Mouse (Mus musculus): ENCODE results near the gene Wwox.

The Wwox gene

DNA sequence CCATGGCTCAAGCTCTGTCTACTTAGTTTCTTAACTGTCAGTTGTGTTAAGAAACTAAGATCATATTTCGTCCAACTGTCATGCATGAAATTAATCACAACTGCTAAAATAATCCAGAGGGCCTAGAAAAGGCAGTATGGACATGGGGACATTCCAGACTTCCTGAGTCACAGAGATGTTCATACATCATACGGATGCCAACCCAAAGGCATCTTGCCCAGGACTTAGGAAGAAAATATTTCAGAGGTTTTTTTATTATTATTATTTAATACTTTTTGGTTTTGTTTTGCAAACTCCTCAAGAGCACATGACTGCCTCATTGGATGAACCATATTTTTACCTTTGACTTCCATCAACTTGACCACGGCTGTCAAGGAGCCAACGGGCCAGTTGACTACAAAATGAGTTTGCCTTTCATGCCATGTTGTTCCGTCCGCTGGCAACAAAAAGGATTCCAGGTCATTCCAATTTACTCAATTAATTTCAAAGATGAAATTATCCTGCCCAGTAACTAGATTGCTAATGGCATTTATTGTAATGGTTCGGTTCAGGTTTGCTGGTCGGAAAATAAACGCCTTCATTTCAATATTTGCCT is 367.5 kb downstream of the Wwox start:
- DNase-seq (ENCODE audit: low spot score in 2 of 2): no peak

DNA sequence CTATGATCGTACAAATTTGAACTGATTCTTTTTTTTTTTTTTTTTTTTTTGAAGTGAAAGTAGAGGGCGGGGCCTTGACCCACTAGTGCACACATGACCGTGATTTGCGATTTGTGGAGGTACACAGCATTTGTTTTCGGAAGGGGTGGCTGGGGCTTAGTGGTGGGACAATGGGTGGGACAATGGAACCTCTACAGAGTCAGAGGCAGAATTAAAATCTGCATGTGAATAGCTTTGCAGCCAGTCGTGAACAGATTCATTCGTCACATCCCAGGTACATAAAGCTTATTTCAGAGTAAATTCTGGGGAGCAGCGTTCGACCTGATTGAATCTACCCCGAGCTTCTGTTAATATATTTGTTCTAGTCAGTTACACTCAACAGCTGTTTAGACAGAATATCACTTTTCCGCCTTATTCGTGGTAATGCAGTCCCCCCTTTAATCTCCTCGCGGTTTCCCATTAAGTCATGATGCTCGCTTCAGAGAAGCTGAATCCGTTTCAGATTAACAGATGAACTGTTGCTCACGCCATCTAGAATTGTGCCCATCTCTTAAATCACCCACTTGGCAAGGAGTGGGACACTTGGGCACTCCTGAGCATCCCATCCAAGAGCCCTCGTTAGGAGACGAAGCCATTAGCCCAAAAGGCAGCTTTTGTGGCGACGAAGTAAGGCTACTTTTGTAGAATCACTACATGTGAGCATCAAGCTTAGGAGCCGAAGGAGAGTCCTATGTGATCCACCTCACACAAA is 368.4 kb downstream of the Wwox start:
- no peak for DNase-seq (ENCODE audit: low spot score in 2 of 2)

DNA sequence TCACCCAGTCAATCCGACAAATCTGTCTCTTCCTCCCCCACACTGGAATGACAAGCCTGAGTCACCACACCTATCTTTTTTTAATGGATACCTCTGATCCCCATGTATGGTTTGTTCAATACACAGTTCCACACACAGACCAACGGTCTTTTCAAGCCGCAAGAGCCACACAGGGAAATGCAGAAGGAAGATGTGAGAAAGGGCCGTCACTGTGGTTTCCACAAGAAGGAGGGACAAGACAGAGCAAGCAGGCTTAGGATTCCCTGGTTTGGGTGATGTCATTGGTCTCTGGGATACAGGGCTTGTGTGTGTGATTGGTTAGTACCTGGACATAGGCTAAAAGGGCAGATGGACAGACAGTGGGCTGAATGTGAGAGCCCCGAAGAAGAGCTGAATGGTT is 371.0 kb downstream of the Wwox start:
- no peak for DNase-seq (ENCODE audit: low spot score in 2 of 2)

DNA sequence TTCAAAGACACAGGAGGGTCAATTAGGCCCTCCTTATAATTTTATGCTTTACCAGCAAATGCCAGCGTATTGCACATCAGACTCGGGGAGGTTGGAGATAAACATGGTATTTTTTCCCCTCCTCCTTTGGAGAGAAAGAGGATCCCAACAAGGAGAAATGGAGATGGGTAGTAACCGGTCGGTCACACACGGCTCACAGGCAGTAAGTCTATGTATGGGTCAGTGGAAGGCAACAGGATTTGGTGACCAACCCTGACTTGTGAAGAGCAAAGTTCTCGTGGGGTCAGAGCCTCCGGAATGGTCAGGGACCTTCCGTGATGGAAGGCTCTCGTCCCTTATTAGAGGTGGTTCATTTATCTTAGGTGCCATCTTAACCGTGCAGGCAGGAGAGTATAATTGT is 374.4 kb downstream of the Wwox start:
- no peak for DNase-seq (ENCODE audit: low spot score in 2 of 2)

DNA sequence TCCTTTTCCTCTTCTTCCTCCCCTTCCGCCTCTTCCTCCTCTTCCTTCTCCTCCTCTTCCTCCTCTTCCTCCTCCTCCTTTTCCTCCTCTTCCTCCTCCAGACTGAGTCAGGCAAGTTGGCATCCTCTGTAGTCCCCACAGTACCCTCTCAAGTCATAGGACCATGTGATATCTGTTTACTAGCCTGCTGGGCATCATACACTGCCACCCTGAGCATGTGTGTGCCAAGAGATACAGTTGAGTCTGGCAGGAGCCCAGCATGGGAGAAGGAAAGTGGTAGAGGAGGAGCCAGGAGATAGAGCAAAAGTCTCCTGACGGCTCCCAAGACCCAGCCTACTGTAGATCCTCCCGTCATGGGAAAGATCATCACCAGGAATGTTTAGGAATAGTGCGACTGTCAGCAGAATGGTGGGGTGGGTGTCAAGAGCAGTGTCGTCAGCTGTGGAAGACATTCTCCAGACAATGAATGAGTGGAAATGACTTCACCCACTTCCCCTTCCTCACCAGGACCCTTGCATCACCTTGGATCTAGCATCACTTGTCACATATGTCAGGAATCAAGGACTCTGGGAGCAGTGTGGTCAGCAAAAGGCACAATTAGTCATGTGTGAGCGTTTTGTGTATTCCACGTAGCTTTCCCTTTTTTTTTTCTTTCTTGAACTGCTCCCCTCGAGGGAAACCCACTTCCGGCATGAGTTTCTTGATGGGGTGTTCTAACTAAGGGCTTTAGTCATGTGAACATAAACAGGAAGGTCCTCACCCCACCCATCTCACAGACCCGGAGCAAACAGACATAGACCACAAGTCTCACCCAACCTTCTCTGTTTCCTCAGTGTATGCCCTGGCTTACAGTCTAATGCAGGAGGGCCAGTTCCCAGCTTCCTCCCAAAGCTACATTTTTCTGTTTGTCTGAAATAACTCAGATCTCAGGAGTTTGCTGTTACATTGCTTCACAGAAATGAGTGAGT is 375.6 kb downstream of the Wwox start:
- DNase-seq (ENCODE audit: low spot score in 2 of 2): peak; percentile 73 to 75

DNA sequence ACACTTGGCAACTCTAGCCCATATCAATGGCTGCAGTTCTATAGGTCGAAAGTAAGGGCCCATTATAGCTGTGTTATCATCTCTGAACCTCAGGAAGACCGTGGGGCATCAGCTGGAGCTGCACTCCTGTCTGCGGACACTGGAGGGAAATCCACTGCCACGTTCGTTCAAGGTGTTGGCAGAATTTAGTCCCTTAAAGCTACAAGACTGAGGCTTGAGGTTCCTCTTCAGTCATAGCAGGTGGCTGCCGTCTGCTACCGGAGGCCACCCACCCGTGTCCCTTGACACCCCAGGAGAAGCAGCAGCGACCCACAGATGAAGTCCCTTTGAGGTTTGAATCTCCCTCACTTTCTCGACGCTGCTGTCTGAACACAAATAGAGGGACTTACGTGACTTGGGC is 376.9 kb downstream of the Wwox start:
- DNase-seq (ENCODE audit: low spot score in 2 of 2): peak; percentile 73 to 74

DNA sequence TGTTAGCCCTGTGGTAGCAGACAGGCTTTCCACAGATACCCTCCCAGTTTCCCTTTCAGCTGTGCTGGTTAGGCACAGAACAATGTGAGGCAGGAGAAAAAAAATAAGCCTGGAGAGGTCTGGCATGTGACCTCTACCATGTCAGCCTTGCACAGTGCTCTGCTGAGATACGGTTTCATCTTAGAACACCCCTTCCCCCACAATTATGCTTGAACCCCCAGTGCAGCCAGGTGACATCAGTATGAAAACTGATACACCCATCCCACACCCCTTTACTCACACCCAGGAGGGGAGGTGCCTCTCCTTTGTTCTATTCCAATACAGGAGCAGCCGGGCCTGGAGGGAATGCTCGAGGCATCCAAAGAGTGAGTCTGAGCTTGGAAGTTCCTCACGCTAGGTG is 377.5 kb downstream of the Wwox start:
- DNase-seq (ENCODE audit: low spot score in 2 of 2): no peak

DNA sequence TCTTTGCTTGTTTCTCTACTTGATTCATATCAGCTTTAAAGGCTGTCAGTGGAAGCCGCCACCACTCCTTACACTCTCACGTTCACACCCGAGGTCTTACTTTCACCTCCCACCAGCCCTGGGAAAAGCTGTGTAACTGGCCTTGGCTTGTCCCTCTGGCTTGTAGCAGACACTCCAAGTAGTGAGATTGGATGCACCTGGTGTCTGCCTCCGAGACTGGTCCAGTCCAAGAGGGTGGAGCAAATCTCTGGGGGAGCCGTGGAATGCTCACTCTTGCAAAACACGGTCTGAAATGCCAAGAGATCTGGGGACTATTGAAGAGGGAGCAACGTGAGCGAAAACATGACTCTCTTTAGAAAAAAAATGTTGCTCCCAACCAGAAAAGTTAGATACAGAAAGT is 382.1 kb downstream of the Wwox start:
- DNase-seq (ENCODE audit: low spot score in 2 of 2): no peak

DNA sequence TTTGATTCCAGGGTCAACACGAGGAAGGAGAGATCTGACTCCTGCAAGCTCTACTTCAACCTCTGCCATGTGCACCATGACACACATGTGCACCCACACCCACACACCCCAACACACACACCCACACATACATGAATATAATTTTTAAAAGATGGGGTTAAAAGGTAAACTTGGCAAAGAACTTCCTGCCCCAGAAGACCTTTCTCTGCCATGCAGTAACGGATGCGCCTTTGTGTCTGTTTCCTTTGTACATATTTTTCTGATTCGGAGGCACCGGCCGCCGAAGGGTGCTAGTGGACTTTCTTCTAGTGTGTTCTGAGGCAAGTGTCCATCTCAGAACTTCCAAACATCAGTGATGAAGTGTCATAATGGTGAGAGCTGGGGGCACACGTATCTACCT is 386.0 kb downstream of the Wwox start:
- no peak for DNase-seq (ENCODE audit: low spot score in 2 of 2)

DNA sequence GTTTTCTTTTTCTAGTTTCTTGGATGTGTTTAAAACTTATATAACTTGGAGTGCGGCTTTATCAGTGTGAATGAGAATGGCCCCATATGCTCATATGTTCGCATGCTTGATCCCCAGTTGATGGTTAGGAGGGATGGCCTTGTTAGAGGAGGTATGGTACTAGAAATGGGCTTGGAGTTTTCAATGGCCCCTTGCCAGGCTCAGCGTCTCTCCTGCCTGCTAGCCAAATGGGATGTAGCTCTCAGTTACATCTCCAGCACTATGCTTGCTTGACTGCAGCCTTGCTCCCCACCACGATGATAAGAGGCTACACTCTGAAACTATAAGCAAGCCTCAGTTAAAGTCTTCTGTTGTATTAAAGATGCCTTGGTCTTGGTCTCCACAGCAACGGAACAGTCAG is 387.5 kb downstream of the Wwox start:
- no peak for DNase-seq (ENCODE audit: low spot score in 2 of 2)

DNA sequence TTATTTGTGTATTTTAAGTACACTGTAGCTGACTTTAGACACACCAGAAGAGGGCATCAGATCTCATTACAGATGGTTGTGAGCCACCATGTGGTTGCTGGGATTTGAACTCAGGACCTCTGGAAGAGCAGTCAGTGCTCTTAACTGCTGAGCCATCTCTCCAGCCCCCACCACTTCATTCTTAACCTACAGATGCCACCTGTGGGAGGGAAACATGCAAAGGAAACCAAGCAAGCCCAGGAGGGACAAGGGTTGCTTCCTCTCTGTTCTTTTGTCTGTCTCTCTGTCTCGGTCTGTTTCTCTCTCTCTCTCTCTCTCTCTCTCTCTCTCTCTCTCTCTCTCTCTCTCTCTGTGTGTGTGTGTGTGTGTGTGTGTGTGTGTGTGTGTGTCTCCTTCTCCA is 388.4 kb downstream of the Wwox start:
- peak; percentile 48 to 52 for DNase-seq (ENCODE audit: low spot score in 2 of 2)

DNA sequence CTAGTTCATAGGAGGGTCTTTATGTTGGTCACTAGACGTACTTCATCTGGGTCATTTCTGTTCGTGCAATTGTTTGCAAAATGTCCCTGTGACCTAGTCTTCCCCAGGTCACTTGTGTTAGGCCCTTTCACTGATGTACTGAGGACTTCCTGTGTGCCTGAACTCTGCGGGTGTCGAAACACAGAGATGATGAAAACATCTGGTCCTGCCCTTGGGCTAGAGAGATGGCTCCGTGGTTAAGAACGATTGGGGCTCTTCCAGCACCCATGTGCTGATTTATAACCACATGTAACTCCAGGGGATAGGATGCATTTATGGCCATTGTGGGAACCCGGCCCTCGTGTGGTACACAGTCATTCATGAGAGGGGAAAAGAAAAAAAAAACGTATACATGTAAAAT is 392.1 kb downstream of the Wwox start:
- no peak for DNase-seq (ENCODE audit: low spot score in 2 of 2)

DNA sequence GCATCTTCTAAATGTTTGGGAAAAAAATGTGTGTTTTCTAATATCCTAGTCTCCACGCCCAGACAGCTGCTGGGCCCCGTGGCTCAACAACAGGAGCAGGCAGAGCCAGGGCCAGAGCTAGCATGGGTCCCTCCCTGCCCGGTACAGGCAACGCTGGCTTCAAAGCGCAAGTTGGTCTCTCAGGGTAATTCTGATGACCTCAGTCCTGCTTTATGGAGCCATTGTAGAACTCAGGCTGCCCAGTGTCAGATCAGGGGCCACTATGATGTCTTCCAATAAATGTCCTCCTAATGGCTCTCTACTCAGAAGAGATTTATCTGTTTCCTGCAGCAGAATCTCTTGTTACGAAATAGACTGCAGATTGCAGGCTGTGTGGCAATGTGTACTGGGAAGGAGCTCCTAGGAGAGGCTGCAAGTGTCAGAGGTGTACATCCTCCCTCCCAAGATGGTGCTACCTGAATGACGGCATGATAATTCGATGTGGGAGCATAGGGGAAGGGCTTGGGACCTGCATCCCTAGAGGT is 392.9 kb downstream of the Wwox start:
- DNase-seq (ENCODE audit: low spot score in 2 of 2): no peak

DNA sequence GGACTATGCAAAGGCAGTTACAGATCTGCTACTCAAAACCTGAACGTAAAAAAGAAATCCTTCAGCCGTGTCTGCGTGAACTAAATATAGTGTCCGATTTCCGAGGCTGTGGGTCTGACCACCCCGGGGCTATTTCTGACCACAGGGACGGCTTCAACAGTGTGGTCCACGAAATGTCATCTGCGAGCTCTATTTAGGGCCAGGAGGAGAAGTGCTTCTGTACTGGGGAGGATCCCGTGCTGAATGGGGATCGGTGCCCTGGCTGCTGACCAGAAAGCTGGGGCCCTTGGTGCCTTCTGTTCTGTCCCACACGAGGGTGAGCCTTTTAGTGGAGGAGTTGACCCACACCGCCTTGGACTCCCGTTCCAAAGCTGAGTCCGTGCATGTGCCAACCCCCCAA is 395.3 kb downstream of the Wwox start:
- DNase-seq (ENCODE audit: low spot score in 2 of 2): no peak

DNA sequence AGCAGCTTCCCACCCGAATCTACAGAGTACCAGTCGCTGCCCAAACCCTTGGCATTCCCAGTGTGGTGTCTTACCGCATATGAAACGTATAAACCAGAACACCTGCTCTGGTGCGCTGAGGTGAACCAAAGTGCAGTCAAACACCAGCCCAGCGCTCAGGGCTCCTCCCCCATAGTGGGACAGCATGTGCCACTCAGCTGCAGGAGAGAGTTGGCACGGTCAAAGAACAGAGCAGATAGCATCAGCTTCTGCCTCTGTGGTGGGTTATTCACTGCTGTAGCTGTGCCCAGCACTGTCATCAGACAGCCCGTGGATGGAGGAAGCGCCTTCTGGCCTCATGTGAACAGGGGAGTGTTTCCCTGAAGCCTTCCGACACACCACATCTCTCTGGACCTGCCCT is 400.5 kb downstream of the Wwox start:
- DNase-seq (ENCODE audit: low spot score in 2 of 2): no peak

DNA sequence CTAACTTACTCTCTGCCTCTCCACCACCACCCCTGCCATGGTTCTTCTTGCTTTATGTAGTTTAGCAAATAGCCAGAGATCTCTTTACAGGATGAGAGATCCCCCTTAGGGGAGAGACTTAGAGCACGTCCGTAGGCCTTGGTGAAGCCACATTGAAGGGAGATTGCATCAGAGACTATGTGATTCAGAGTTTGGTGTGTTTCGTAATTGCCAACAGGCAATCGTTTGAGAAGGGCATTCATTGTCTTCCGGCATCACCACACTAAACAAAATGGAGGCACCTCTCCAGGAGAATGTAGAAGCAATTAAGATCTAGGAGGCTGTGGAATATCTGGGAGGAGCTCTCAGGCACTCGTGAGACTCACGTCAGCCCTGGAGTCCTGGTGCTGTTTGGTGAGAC is 408.2 kb downstream of the Wwox start:
- DNase-seq (ENCODE audit: low spot score in 2 of 2): no peak

DNA sequence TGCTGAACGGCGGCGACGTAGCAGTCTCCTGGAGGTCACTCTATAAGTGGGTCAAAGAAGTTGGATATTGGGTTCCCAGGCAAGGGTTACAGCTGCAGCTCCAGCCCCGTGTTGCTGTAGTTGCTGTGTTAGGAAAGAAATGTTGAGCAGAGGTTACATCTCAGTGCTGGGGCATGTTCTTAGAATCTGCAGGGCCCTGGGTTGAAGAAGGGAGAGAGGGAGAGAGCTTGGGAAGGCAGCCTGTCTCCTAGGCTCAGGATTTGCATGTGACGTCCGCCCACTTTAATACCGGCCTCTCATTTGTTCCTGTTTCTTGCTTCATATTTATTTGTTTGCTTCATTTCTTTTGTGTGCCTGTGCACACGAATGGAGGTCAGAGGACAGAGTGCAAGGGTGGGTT is 410.0 kb downstream of the Wwox start:
- DNase-seq (ENCODE audit: low spot score in 2 of 2): no peak

DNA sequence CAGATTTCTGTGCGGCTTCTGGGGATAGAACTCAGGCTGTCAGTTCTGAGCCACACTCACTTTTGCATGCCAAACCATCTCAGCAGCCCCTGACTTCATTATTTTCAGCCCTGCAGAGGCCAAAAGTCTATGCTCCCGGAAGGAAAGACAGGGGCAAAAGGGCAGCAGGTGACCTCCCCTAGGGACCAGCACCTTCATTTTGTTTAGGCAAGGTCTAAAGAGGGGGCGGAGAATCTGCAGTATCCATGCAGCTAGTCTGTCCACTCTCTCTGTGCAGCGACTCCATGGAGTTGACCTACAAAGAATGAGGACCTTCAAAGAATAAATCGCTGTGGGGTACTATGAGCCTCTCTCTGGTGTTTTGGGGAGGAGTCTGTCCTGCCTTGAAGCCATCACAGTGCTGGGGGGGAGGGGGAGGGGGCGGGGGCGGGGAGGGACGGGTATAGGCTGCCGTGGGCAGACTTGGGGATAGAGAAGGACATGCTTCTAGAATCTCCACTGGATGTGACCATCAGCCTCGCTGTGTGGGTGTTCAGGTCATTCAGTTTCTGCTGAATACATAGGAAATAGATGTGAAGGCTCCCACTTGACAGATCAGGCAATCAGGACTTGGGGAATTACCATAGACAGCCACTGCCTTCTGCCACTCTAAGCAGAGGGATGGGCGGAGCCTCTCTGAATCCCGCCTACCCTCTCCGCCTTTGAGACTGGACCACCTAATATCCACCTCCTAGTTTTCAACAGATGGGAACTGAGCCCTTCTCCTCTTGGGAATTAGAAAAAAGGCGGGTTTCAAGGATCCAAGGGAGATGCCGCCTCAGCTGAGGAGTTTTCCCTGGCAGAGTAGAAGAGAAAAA is 410.8 kb downstream of the Wwox start:
- no peak for DNase-seq (ENCODE audit: low spot score in 2 of 2)

DNA sequence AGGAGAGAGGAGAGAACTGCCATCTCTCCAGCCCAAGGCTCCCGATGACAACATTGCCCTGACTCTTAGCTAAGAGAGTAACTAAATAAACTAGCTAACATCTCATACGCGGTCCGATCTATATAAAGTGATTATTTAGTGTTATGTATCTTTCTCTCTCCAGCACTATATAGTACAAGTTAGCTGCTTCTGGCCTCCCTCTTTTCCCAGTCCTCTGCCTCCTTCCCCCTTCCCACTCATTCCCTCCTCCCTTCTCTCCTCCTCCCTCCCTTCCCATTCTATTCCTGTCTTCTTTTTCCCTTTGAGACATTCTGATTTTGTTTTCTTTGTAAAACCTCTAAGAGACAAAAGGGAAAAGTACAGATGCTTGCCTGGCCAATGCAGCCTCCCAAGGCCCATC is 414.3 kb downstream of the Wwox start:
- DNase-seq (ENCODE audit: low spot score in 2 of 2): no peak

DNA sequence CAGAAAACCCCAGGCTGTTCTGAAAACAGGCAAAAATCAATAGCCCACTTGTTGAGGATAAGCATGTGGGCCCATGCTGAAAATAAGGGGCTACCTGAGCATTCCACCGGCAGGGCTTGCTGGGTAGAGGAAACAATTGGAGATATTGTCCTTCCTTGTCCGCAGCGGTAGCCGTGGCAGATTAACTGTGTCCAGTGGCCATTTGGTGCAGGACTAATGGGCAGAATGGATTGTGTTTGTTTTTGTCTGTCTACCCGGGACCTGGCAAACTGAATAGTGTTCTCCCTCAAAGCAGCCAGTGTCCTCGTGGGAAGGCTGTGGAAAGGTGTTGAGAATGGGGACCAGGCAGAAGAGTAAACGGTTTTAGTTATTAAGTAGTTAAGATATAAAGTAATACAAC is 416.4 kb downstream of the Wwox start:
- DNase-seq (ENCODE audit: low spot score in 2 of 2): no peak

DNA sequence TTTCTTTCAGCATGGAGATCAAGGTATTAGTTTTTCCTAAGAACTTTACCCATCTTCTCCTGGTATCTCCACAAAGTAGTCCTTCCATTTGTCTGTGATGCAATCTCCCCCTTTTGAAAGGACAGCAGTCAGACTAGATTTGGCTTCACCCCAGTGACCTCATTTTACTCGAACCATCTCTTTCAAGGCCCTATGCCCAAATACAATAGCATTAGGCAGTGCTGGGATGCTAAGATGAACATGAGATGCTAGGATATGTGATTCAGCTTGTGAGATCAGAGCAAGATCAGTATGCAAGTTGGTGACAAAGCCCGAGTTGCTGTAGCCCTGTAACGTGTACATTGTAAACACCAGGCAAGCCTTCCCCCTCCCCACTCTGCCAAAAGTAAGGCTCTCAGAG is 426.5 kb downstream of the Wwox start:
- no peak for DNase-seq (ENCODE audit: low spot score in 2 of 2)

DNA sequence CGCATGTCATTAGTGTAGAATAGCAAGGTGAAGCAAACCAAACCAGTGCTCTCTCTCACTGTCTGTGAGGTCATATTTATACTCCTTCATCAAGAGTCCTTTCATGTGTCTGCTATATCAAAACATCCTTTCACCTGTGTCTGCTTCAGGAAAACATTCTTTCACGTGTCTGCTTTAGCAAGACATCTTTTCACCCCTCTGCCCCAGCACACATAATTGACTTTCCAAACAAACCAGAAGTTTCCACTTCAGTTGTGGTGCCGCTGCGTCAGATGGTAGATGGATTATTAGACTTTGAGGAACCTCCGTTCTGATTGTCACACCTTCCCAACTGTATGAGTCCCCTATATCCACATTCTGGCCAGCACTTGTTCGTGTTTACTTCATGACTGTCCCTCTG is 429.9 kb downstream of the Wwox start:
- DNase-seq (ENCODE audit: low spot score in 2 of 2): no peak
